10 mouse cellular contexts compared by ENCODE assay signal in genomic region chr3:55872944-55873924, GRCm38 (mm10).
DNase-seq lines count a peak whose midpoint lies in the region; ATAC-seq lines count a peak whose summit lies in the region.
"Had no signal": no experiment of that assay in that cellular context is flagged by ENCODE, and none has a peak within 500 bp of the region (broad histone marks: within the 10 kb centered on the region; RNA-seq: fewer than 3 reads in every experiment).

No protein-coding gene starts in this region.

- WGBS in neural tube, embryonic 14.5 days = 58% methylated on average over 5 of the region's 5 CpGs
- 60% methylated on average over 5 of the region's 5 CpGs for WGBS in neural tube, embryonic 15.5 days
- WGBS in embryonic facial prominence, embryonic 14.5 days = 72% methylated on average over 5 of the region's 5 CpGs

- no peaks in the 10 kb centered on the region for H3K9me3 ChIP-seq in neural tube, embryonic 14.5 days (ENCODE audit: control insufficient read depth, low read length)
- H3K9me3 ChIP-seq in neural tube, embryonic 15.5 days (replicated peaks) = no peaks in the 10 kb centered on the region
- H3K9me3 ChIP-seq in embryonic facial prominence, embryonic 14.5 days (ENCODE audit: control insufficient read depth, low read length) = no peaks in the 10 kb centered on the region

- no peaks in the 10 kb centered on the region for H3K4me1 ChIP-seq in neural tube, embryonic 14.5 days (ENCODE audit: control insufficient read depth, insufficient read depth, low read length)
- no peaks in the 10 kb centered on the region for H3K4me1 ChIP-seq in neural tube, embryonic 15.5 days
- no peaks in the 10 kb centered on the region for H3K4me1 ChIP-seq in embryonic facial prominence, embryonic 14.5 days (ENCODE audit: control insufficient read depth, insufficient read depth, low read length)

- no peak overlapping the region for H3K4me2 ChIP-seq in neural tube, embryonic 14.5 days (ENCODE audit: low read depth, low read length)
- no peak overlapping the region for H3K4me2 ChIP-seq in neural tube, embryonic 15.5 days
- H3K4me2 ChIP-seq in embryonic facial prominence, embryonic 14.5 days (ENCODE audit: low read depth, low read length) = no peak overlapping the region
- H3K4me2 ChIP-seq: lung, embryonic 14.5 days had no signal

- no peak overlapping the region for H3K9ac ChIP-seq in neural tube, embryonic 14.5 days (replicated peaks; ENCODE audit: low read depth, low read length)
- H3K9ac ChIP-seq in neural tube, embryonic 15.5 days (replicated peaks) = no peak overlapping the region
- no peak overlapping the region for H3K9ac ChIP-seq in embryonic facial prominence, embryonic 14.5 days (ENCODE audit: low read depth, low read length)
- H3K9ac ChIP-seq: lung, embryonic 14.5 days had no signal

- no peak overlapping the region for H3K4me3 ChIP-seq in neural tube, embryonic 14.5 days (ENCODE audit: low read depth, low read length)
- no peak overlapping the region for H3K4me3 ChIP-seq in neural tube, embryonic 15.5 days (replicated peaks)
- no peak overlapping the region for H3K4me3 ChIP-seq in embryonic facial prominence, embryonic 14.5 days (ENCODE audit: low read depth, low read length)

- no peak for DNase-seq in embryonic facial prominence, embryonic 14.5 days (ENCODE audit: low spot score)
- DNase-seq in layer of hippocampus, adult 8-10 months (ENCODE audit: low spot score in 2 of 2) = peak; percentile 37 to 65
- peak; percentile 27 for DNase-seq in telencephalon, adult 2 months (ENCODE audit: low read depth, low spot score)
- DNase-seq in spleen, postnatal 4 days (ENCODE audit: low spot score in 2 of 2) = no peak
- DNase-seq in frontal cortex, postnatal 14 days (ENCODE audit: low spot score in 2 of 2) = no peak
- DNase-seq in adrenal gland, adult (ENCODE audit: inconsistent age in 2 of 2, low spot score in 1 of 2) = no peak
- DNase-seq: kidney, postnatal 14 days; lung, embryonic 14.5 days had no signal

- ATAC-seq in neural tube, embryonic 14.5 days (ENCODE audit: low read depth) = peak; percentile 44; the same call in 1 of the 2 replicates
- no peak for ATAC-seq in neural tube, embryonic 15.5 days (ENCODE audit: low FRiP score)
- peak; percentile 68; the same call in 1 of the 2 replicates for ATAC-seq in embryonic facial prominence, embryonic 14.5 days (ENCODE audit: low read depth)

- no peaks in the 10 kb centered on the region for H3K27me3 ChIP-seq in neural tube, embryonic 14.5 days (ENCODE audit: control insufficient read depth, insufficient read depth, low read length)
- H3K27me3 ChIP-seq in neural tube, embryonic 15.5 days (replicated peaks) = no peaks in the 10 kb centered on the region
- H3K27me3 ChIP-seq in embryonic facial prominence, embryonic 14.5 days (replicated peaks; ENCODE audit: control insufficient read depth, insufficient read depth, low read length) = no peaks in the 10 kb centered on the region

- H3K36me3 ChIP-seq in neural tube, embryonic 14.5 days (ENCODE audit: control insufficient read depth, insufficient read depth, low read length) = no peaks in the 10 kb centered on the region
- H3K36me3 ChIP-seq in neural tube, embryonic 15.5 days = no peaks in the 10 kb centered on the region
- H3K36me3 ChIP-seq in embryonic facial prominence, embryonic 14.5 days (ENCODE audit: control insufficient read depth, insufficient read depth, low read length) = peaks cover 5% of the 10 kb centered on the region; the same call in 1 of the 2 replicates

- H3K27ac ChIP-seq in neural tube, embryonic 14.5 days (ENCODE audit: low read depth, low read length) = no peak overlapping the region
- H3K27ac ChIP-seq in neural tube, embryonic 15.5 days (replicated peaks) = no peak overlapping the region
- no peak overlapping the region for H3K27ac ChIP-seq in embryonic facial prominence, embryonic 14.5 days (replicated peaks; ENCODE audit: low read depth, low read length)

Comparison
In these comparisons a context has a peak if more than half of its experiments do, and no peak if none do; other contexts are left out.
1. DNase-seq: peak in layer of hippocampus, adult 8-10 months (2 of 2) and telencephalon, adult 2 months (single experiment); none in embryonic facial prominence, embryonic 14.5 days (single experiment), spleen, postnatal 4 days (0 of 2), frontal cortex, postnatal 14 days (0 of 2) and adrenal gland, adult (0 of 2).